Mouse (Mus musculus) embryonic facial prominence, embryonic 11.5 days (tissue): ENCODE measurements around the gene Ptpn3. TPM values are rescaled to one million over a fixed set of nuclear protein-coding genes. Genes with fewer than 3 reads are reported as not detected.

Experiments used
- ATAC-seq: fragments of 200-750 bp; cut with Nextera tagmentation; replicated peaks from 2 replicates; pipeline ENCODE4 v1.8.0; 2017; ENCODE audit warnings: low read depth; ENCODE audit not compliant: insufficient number of reproducible peaks, low FRiP score, low TSS enrichment
- DNase-seq: peaks from one replicate; pipeline ENCODE4 v3.0.0-alpha.2; 2015; ENCODE audit warnings: low spot score
- H3K27ac ChIP-seq: fragments of 300-500 bp; sonication (generic); replicated peaks from 2 replicates; pipeline ENCODE4 v1.5.1; 2014; ENCODE audit warnings: mild to moderate bottlenecking, low read depth, low read length, control low read depth
- H3K27me3 ChIP-seq: fragments of 300-500 bp; sonication (generic); 2 replicates; pipeline ENCODE4 v1.6.1; 2014; ENCODE audit warnings: mild to moderate bottlenecking, low read length, moderate library complexity, mixed read lengths; ENCODE audit not compliant: control insufficient read depth, insufficient read depth
- H3K36me3 ChIP-seq: fragments of 300-500 bp; sonication (generic); replicated peaks from 2 replicates; pipeline ENCODE4 v1.6.1; 2014; ENCODE audit warnings: low read depth, mild to moderate bottlenecking, low read length, moderate library complexity, mixed read lengths; ENCODE audit not compliant: control insufficient read depth, insufficient read depth
- H3K4me1 ChIP-seq: fragments of 300-500 bp; sonication (generic); 2 replicates; pipeline ENCODE4 v1.6.1; 2014; ENCODE audit warnings: low read length, mixed read lengths; ENCODE audit not compliant: control insufficient read depth, insufficient read depth
- H3K4me2 ChIP-seq: fragments of 300-500 bp; sonication (generic); 2 replicates; pipeline ENCODE4 v1.6.1; 2014; ENCODE audit warnings: low read depth, mild to moderate bottlenecking, control low read depth, low read length, moderate library complexity
- H3K4me3 ChIP-seq: fragments of 300-500 bp; sonication (generic); 2 replicates; pipeline ENCODE4 v1.5.1; 2014; ENCODE audit warnings: low read depth, low read length, control low read depth
- H3K9ac ChIP-seq: fragments of 300-500 bp; sonication (generic); replicated peaks from 2 replicates; pipeline ENCODE4 v1.6.1; 2014; ENCODE audit warnings: mild to moderate bottlenecking, control low read depth, low read length
- H3K9me3 ChIP-seq: fragments of 300-500 bp; sonication (generic); replicated peaks from 2 replicates; pipeline ENCODE4 v1.6.1; 2016; ENCODE audit warnings: mild to moderate bottlenecking, low read length, inconsistent platforms, mixed read lengths; ENCODE audit not compliant: control insufficient read depth
- WGBS: fragments of 180-500 bp; shearing (Covaris S2); extraction: QIAGEN DNeasy Blood & Tissue Kit; methylation state at CpG from one replicate; pipeline ENCODE4 v1.1.7; 2014; 5-methylcytosine and 5-hydroxymethylcytosine counted together
- polyA plus RNA-seq: library from polyadenylated mRNA; unstranded; fragments of >200 nt; fragmentation: Nextera tagmentation; extraction: Ambion mirVana; gene quantifications from 2 replicates; pipeline ENCODE4 v1.2.1, GENCODE M21; 2014

The Ptpn3 gene
- polyA plus RNA-seq, 1 experiment from 2014 or later: 1.9 TPM

DNA sequence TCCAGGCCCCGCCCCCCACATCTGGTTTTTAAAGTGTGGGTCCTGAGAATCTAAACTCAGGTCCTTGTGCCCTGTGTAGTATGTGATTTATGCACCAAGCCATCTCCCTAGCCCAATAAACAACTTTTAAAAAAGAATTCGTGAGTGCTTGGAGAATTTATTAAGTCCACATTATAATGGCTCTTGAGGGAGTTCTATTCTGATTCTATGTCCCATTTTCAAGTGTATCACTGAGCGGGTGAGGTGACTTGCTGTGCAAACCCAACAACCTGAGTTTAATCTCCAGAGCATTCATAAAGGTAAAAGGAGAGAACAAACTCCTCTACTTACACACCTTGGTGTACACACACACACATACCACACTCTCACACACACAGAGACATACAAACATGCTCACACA, 133.0 kb downstream of the Ptpn3 start:
- ATAC-seq: no peak
- DNase-seq: no peak
- 84% methylated on average over 3 of the region's 3 CpGs for WGBS
- Histone ChIP-seq H3K9ac (no peak overlapping the region), H3K4me1 (no peaks in the 10 kb centered on the region), H3K36me3 (no peaks in the 10 kb centered on the region), H3K9me3 (no peaks in the 10 kb centered on the region), H3K4me3 (no peak overlapping the region), H3K4me2 (no peak overlapping the region), H3K27me3 (no peaks in the 10 kb centered on the region), H3K27ac (no peak overlapping the region)

DNA sequence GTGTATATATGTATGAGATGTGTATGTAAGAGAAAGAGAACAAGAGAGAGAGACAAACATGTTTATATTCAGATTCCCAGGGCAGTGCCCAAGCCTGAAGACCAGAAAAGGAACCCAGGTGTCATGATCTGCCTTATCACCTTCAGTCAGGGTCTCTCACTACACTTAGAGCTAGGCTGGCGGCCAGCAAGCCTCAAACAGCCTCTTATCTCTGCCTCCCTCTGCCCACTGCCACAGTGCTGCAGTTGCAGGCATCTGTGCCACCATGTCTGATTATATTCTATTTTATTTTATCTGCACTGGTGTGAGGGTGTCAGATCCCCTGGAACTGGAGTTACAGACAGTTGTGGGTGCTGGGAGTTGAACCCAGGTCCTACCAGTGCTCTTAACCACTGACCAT, 133.4 kb downstream of the Ptpn3 start:
- no peaks in the 10 kb centered on the region for H3K27me3 ChIP-seq
- H3K27ac ChIP-seq: no peak overlapping the region
- no peak for ATAC-seq
- H3K4me3 ChIP-seq: no peak overlapping the region
- DNase-seq: no peak
- H3K4me1 ChIP-seq: no peaks in the 10 kb centered on the region
- 71% methylated on average over 1 of the region's 1 CpGs for WGBS
- H3K9ac ChIP-seq: no peak overlapping the region
- no peaks in the 10 kb centered on the region for H3K36me3 ChIP-seq
- no peak overlapping the region for H3K4me2 ChIP-seq
- no peaks in the 10 kb centered on the region for H3K9me3 ChIP-seq

DNA sequence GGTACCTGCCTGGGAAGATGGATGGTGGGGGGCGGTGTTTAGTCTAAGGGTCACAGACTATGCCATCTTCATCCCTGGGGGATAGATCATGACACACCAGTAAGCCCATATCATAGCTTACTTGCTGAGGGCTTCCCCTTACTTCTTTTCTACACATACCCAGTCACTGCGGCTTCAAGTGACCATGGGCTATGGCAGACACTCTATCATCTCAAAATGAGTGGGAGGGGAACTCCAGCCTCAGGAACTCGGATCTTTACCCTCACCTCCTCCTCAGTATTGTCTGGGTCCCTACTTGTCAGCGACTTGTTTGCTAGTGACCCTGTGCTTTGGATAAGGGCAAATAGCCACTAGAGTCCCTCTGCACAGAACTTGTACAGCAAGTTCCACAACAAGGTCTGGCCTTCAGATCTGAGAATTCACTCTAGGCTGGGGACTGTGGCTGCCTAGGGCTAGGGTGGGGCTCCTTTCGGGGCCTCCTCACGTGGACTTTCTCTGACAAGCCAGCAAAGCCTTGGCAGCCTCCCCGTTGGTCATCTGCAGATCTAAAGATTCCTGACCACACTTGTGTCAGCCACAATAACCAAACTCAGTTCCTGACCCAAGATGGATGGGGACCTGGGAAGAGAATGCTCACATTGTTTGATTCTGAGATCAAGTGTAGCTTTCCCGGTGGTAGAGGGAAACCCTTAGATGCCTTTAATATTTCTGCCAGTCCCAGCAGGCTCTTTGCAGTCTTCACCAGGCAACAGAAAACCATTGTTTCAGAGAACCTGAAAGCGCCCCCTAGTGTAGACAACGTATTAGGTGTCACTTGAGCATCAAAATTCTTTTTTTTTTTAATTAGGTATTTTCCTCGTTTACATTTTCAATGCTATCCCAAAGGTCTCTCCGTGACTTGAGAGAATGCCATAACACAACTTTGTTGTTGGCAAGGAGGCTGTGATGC, 134.4 kb downstream of the Ptpn3 start:
- ATAC-seq (no peak), DNase-seq (peak; percentile 60)
- Histone ChIP-seq H3K9ac (no peak overlapping the region), H3K4me3 (no peak overlapping the region), H3K4me2 (no peak overlapping the region; the same call in 1 of the 2 replicates), H3K27me3 (no peaks in the 10 kb centered on the region), H3K9me3 (no peaks in the 10 kb centered on the region), H3K36me3 (no peaks in the 10 kb centered on the region), H3K27ac (no peak overlapping the region; the same call in 1 of the 2 replicates), H3K4me1 (no peaks in the 10 kb centered on the region)
- WGBS: 49% methylated on average over 12 of the region's 12 CpGs

DNA sequence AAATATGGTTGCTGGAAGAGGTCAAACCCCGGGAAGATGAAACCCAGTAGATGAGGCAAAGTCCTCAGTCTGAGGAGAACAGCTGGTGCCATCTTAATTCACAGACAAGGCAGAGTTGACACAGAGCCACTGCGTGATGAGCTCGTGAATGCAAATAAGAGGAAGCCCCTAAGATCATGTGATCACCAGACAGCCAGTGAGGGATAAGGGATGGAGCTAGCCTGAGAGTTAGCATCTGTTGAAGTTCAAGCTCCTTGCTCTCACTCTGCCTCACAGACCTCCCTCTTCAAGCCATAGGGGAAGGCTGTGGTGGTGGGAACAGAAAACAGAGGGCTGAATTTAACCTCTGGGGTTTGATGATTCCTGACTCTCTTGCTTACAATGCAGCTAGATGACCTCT, 136.0 kb downstream of the Ptpn3 start:
- Histone ChIP-seq H3K9me3 (no peaks in the 10 kb centered on the region), H3K9ac (no peak overlapping the region), H3K4me2 (no peak overlapping the region), H3K4me3 (no peak overlapping the region), H3K4me1 (no peaks in the 10 kb centered on the region), H3K36me3 (no peaks in the 10 kb centered on the region), H3K27ac (no peak overlapping the region), H3K27me3 (no peaks in the 10 kb centered on the region)
- no peak for ATAC-seq
- 61% methylated on average over 3 of the region's 3 CpGs for WGBS
- DNase-seq: no peak

DNA sequence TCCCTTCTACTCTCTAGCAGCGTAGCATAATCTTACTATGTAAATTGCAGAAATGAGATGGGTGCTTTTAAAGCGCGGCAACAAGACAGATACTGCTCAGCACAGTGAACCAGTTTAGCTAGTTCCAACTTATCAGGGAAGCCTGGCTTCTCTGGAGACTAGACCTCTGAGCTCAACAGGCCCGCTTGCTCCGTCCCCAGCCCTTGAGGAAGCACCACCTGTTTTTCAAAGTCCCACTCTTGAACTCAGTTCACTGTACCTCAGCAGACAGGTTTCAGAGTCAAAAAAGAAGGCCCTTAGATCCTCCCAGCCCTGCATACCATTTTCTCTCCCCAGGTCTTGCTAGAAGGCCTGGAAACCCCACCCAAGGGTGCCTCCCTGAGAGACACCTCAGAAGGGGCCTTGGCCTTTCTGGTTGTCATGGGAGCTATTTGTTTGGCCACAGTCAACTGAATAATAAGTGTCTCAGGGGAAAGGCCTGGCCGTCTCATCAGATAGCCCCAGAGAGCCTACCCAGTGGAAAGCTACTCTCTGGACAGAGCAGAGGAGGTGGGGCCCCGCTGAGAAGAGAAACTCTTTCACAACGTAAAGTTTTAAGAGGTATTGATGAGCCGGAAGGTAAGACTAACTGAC, 136.9 kb downstream of the Ptpn3 start:
- no peak overlapping the region for H3K4me3 ChIP-seq
- H3K27me3 ChIP-seq: no peaks in the 10 kb centered on the region
- ATAC-seq (no peak), DNase-seq (no peak)
- H3K27ac ChIP-seq: no peak overlapping the region
- WGBS: 85% methylated on average over 9 of the region's 9 CpGs
- no peak overlapping the region for H3K4me2 ChIP-seq
- no peaks in the 10 kb centered on the region for H3K4me1 ChIP-seq
- H3K9ac ChIP-seq: no peak overlapping the region
- no peaks in the 10 kb centered on the region for H3K9me3 ChIP-seq
- no peaks in the 10 kb centered on the region for H3K36me3 ChIP-seq

DNA sequence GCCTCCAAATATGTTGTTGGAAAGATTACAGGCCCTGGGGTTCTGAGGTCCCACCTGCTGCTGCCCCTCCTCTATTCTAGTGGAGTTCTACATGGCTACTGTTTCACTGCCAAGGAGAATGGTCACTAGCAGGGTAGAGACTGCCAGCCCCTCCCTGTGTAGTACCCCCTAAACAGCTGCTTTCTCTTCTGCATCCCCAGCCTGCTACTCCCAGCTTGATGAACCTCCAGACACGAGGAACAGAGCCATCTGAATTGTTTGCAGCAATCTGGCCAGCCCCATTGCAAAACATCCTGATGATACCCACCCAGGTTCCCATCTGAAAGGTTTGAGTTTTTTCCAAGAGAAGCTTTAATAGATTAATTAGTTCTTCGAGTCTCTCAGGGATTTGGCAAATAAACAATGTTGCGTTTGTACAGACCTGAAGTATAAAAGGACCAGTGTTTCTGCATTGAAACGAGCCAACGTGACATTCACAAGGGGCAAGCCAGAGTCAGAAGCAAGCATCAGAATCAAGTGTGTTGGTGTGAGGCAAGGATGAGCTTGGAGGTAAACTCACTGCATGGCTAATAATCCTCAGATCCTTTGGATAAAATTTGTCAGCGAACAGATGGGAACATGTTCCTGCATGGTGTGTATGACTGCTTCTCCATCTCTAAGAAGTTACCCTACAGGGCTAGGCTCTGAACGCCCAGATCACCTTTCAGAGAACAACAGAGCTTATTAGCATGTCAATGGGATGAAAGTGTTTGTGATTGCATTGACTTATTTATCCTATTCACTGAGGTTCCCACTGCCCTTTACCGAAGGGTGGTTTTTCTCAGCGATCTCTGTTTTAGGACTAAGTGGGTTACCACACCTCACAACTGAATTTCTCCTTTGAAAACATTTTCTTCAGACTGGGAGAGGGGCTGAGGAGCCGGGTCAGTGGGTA, 138.6 kb downstream of the Ptpn3 start:
- Histone ChIP-seq H3K4me3 (no peak overlapping the region), H3K4me1 (no peaks in the 10 kb centered on the region), H3K27me3 (no peaks in the 10 kb centered on the region), H3K4me2 (no peak overlapping the region), H3K9me3 (no peaks in the 10 kb centered on the region), H3K36me3 (no peaks in the 10 kb centered on the region), H3K9ac (no peak overlapping the region), H3K27ac (no peak overlapping the region)
- WGBS: 29% methylated on average over 10 of the region's 10 CpGs
- DNase-seq: no peak
- ATAC-seq: no peak

DNA sequence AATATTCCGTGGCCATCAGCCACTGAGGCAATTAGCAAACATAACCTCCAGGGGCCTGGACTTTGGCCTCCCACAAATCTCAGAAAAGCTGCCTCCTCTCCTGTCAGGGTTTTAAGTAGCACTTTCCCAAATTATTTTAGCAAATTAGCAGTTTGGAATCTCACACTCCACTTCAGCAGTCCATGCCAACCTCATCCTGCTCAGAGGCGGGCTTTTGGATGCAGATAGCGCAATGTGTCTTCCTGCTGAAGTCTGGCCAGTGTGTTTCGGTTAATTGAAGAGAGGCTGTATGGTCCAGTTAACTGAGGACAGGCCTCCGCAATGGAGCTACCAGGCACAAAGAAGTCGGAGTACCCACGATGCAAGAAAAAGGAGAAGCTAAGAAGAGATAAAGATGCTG, 141.1 kb downstream of the Ptpn3 start:
- no peaks in the 10 kb centered on the region for H3K27me3 ChIP-seq
- WGBS: 83% methylated on average over 7 of the region's 7 CpGs
- no peak overlapping the region for H3K4me3 ChIP-seq
- H3K9me3 ChIP-seq: no peaks in the 10 kb centered on the region
- DNase-seq: no peak
- no peaks in the 10 kb centered on the region for H3K4me1 ChIP-seq
- H3K4me2 ChIP-seq: no peak overlapping the region
- H3K36me3 ChIP-seq: no peaks in the 10 kb centered on the region
- no peak for ATAC-seq
- no peak overlapping the region for H3K9ac ChIP-seq
- H3K27ac ChIP-seq: no peak overlapping the region
